Mouse (Mus musculus): ENCODE measurements around the gene Tbc1d10b. TPM values are rescaled to one million over a fixed set of nuclear protein-coding genes. Genes with fewer than 3 reads are reported as not detected.

Tbc1d10b gene
- polyA plus RNA-seq, 1 experiment from 2014 or later, result 31.0 TPM

DNA sequence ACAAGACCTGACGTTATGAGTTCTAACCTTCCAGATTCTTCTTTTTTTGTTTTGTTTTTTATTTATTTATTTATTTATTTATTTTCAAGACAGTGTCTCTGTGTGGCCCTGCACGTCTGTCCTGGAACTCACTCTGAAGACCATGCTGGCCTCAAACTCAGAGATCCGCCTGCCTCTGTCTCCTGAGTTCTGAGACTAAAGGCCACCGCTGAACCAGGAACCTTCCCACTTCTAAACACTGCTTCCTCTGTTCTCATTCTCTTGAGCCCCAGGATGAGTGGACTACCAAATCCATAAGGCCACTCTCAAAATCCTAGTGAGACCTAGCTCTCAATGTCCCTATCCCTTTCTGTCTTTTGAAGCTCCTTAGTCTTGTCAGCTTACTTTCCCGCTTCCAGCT lies 1.6 kb upstream of the Tbc1d10b start:
- Histone ChIP-seq H3K4me1 (replicated peaks; ENCODE audit: control insufficient read depth, insufficient read depth, low read length) (peaks cover 30% of the 10 kb centered on the region), H3K4me3 (replicated peaks; ENCODE audit: low read length) (no peak overlapping the region), H3K9me3 (ENCODE audit: control insufficient read depth, low read length) (no peaks in the 10 kb centered on the region), H3K9ac (replicated peaks; ENCODE audit: low read depth, low read length) (no peak overlapping the region), H3K27me3 (replicated peaks; ENCODE audit: control insufficient read depth, insufficient read depth, low read length) (no peaks in the 10 kb centered on the region), H3K36me3 (ENCODE audit: control insufficient read depth, insufficient read depth) (no peaks in the 10 kb centered on the region), H3K27ac (ENCODE audit: low read length) (no peak overlapping the region), H3K4me2 (ENCODE audit: low read length) (peak overlapping the region; percentile 76; the same call in 1 of the 2 replicates)
- 72% methylated on average over 5 of the region's 5 CpGs for WGBS
- ATAC-seq, result no peak

DNA sequence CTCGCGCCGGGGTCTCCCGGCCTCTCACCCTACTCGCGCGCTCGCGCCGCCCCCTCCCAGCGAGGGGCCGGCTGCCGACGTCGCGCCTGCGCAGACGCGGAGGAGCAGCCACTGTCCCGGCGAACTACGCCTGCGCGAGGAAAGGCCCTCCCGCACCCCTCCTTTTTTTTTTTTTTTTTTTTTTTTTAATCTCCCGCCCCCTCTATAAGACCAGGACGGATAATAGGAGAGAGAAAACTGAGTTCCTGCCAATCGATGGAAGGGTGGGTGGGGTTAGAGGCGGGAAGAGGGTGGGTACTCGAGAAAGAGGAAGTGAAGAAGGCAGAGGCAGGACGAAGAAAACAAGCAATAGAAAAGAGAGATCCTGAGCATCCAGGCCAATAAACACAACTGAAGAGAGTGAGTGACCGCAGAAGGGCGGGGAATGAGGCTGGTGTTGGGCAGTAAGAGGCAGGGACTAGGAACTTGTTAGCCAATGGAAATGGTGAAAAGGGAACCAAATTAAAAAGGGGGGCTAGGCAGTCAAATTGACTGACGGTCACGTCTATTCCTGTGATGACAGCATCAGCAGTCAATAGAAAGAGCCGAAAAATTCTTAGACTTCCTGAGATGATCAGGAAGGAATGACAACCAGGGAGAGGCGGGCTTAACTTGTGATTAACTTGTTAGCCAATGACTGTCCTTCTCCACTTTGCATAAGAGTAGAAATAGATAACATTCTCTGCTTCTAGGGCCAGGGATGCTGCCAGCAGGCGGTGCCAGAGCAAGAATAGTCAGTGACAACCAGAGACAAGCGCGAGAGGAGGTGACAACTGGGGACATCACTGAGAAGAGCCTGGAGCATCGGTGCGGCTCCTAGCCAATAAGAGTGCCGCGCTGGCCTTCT lies 528 bp upstream of the Tbc1d10b start, which contains the start of gene Mylpf:
TSS of gene Mylpf (plus strand) at position 338 of the 886 bp plus-strand sequence.
- H3K9ac ChIP-seq (replicated peaks; ENCODE audit: low read depth, low read length), result peak within 1 kb of the TSS; percentile 92
- peak within 1 kb of the TSS; percentile 89 for H3K27ac ChIP-seq (ENCODE audit: low read length)
- no peaks in the 10 kb centered on the region for H3K36me3 ChIP-seq (ENCODE audit: control insufficient read depth, insufficient read depth)
- ATAC-seq, result peak; percentile 96
- H3K27me3 ChIP-seq (replicated peaks; ENCODE audit: control insufficient read depth, insufficient read depth, low read length), result no peaks in the 10 kb centered on the region
- H3K4me1 ChIP-seq (replicated peaks; ENCODE audit: control insufficient read depth, insufficient read depth, low read length), result peaks cover 30% of the 10 kb centered on the region
- peak within 1 kb of the TSS; percentile 94 for H3K4me3 ChIP-seq (replicated peaks; ENCODE audit: low read length)
- under 1% methylated on average over 44 of the region's 44 CpGs for WGBS
- H3K4me2 ChIP-seq (ENCODE audit: low read length), result peak within 1 kb of the TSS; percentile 99
- no peaks in the 10 kb centered on the region for H3K9me3 ChIP-seq (ENCODE audit: control insufficient read depth, low read length)

DNA sequence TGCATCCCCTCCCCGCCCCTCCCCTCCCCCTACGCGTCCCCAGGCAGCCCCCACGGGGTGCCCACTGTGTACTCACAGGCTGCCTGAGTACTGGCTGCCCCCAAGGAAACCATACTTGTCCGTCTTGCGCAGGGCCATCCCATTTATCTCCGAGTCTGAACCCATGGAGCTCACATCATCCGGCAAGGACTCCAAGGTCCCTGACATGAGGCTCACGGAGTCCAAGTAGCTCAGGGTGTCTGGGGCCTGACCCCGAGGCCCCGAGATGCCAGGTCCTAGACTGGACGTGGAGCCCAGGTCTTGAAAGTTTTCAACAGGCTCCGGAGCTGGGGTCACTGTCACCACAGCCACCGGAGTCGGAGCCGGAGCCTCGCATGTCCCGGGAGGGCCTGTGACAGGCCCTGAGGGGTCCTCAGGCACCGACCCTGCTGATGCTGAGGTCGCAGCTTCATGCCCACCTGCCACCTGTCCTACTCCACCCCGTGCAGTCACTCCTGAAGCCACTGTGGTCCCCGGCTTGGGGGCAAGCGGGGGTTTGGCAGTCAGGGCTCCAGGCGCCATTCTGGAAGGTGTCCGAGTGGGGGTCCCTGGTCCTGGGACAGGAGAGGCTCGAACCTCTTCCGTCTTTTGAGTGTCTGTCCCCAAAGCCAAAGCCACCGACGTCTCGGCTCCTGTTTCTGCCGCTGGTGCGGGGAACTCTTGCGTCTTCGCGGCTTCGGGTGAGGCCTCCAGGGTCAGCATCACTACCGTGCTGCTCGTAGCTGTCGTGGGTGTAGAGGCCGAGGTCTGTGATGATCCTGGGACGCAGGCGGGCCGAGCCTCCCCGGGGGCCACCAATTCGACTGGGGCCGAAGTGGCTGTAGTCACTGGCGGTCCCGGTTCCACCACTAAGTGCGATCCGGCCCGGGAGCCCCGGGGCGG lies 634 bp downstream of the Tbc1d10b start:
- H3K36me3 ChIP-seq (ENCODE audit: control insufficient read depth, insufficient read depth), result peaks cover 5% of the 10 kb centered on the region; the same call in 1 of the 2 replicates
- no peak for ATAC-seq
- WGBS, result under 1% methylated on average over 51 of the region's 53 CpGs
- H3K4me1 ChIP-seq (replicated peaks; ENCODE audit: control insufficient read depth, insufficient read depth, low read length), result peaks cover 30% of the 10 kb centered on the region
- H3K9ac ChIP-seq (replicated peaks; ENCODE audit: low read depth, low read length), result peak overlapping the region; percentile 92
- no peaks in the 10 kb centered on the region for H3K27me3 ChIP-seq (replicated peaks; ENCODE audit: control insufficient read depth, insufficient read depth, low read length)
- peak overlapping the region; percentile 94 for H3K4me3 ChIP-seq (replicated peaks; ENCODE audit: low read length)
- peak overlapping the region; percentile 67 for H3K27ac ChIP-seq (ENCODE audit: low read length)
- H3K4me2 ChIP-seq (ENCODE audit: low read length), result peak overlapping the region; percentile 99
- H3K9me3 ChIP-seq (ENCODE audit: control insufficient read depth, low read length), result no peaks in the 10 kb centered on the region

DNA sequence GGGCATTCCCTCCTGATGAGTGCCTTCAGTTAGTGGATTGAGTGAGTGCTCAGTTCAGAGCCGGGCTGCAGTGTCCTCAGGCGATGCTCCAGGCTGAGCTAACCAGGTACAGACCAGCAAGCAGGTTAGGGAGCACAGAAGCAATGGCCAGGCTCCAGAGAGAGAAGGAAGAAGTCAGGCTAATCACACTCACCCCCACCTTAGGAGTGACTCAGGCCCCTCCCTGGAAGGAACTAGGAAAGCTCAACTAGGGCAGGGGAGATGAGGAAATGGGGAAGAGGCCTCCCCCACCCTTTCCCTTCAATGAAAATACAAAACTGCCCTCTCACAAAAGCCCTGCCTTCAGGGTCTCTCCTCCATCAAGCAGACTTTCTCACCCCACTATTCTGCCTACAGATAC lies 1.7 kb downstream of the Tbc1d10b start:
- WGBS, result 73% methylated on average over 2 of the region's 2 CpGs
- no peak for ATAC-seq

GRCm38 (mm10) chr7:127196484-127196883 lies 11.8 kb downstream of the Tbc1d10b start:
- peak overlapping the region; percentile 70 for H3K4me3 ChIP-seq (replicated peaks; ENCODE audit: low read length)
- H3K9me3 ChIP-seq (ENCODE audit: control insufficient read depth, low read length), result no peaks in the 10 kb centered on the region
- no peak; the same call in 1 of the 2 replicates for ATAC-seq
- H3K27ac ChIP-seq (ENCODE audit: low read length), result peak overlapping the region; percentile 87
- H3K9ac ChIP-seq (replicated peaks; ENCODE audit: low read depth, low read length), result peak overlapping the region; percentile 74
- peak overlapping the region; percentile 89 for H3K4me2 ChIP-seq (ENCODE audit: low read length)
- H3K4me1 ChIP-seq (replicated peaks; ENCODE audit: control insufficient read depth, insufficient read depth, low read length), result peaks cover 21% of the 10 kb centered on the region
- peaks cover 56% of the 10 kb centered on the region for H3K36me3 ChIP-seq (ENCODE audit: control insufficient read depth, insufficient read depth)
- 58% methylated on average over 11 of the region's 11 CpGs for WGBS
- no peaks in the 10 kb centered on the region for H3K27me3 ChIP-seq (replicated peaks; ENCODE audit: control insufficient read depth, insufficient read depth, low read length)

More for the DNA sequence above, 1.7 kb downstream of the Tbc1d10b start:
- Histone ChIP-seq H3K9ac (replicated peaks; ENCODE audit: low read depth, low read length) (peak overlapping the region; percentile 92), H3K9me3 (ENCODE audit: control insufficient read depth, low read length) (no peaks in the 10 kb centered on the region), H3K27ac (ENCODE audit: low read length) (no peak overlapping the region), H3K27me3 (replicated peaks; ENCODE audit: control insufficient read depth, insufficient read depth, low read length) (no peaks in the 10 kb centered on the region), H3K4me1 (replicated peaks; ENCODE audit: control insufficient read depth, insufficient read depth, low read length) (peaks cover 30% of the 10 kb centered on the region), H3K36me3 (ENCODE audit: control insufficient read depth, insufficient read depth) (peaks cover 9% of the 10 kb centered on the region; the same call in 1 of the 2 replicates), H3K4me2 (ENCODE audit: low read length) (peak overlapping the region; percentile 99), H3K4me3 (replicated peaks; ENCODE audit: low read length) (peak overlapping the region; percentile 94)

GRCm38 (mm10) chr7:127195544-127196295 lies 12.5 kb downstream of the Tbc1d10b start, which contains the start of gene Cd2bp2:
Gene Cd2bp2, minus strand, starts transcription at chr7:127196050.
- Histone ChIP-seq H3K36me3 (ENCODE audit: control insufficient read depth, insufficient read depth) (peaks cover 54% of the 10 kb centered on the region), H3K27me3 (replicated peaks; ENCODE audit: control insufficient read depth, insufficient read depth, low read length) (no peaks in the 10 kb centered on the region), H3K4me2 (ENCODE audit: low read length) (peak within 1 kb of the TSS; percentile 96), H3K4me1 (replicated peaks; ENCODE audit: control insufficient read depth, insufficient read depth, low read length) (peaks cover 21% of the 10 kb centered on the region), H3K9ac (replicated peaks; ENCODE audit: low read depth, low read length) (peak within 1 kb of the TSS; percentile 74), H3K9me3 (ENCODE audit: control insufficient read depth, low read length) (no peaks in the 10 kb centered on the region), H3K4me3 (replicated peaks; ENCODE audit: low read length) (peak within 1 kb of the TSS; percentile 70), H3K27ac (ENCODE audit: low read length) (peak within 1 kb of the TSS; percentile 87)
- peak; percentile 98 for ATAC-seq
- WGBS, result under 1% methylated on average over 51 of the region's 51 CpGs

DNA sequence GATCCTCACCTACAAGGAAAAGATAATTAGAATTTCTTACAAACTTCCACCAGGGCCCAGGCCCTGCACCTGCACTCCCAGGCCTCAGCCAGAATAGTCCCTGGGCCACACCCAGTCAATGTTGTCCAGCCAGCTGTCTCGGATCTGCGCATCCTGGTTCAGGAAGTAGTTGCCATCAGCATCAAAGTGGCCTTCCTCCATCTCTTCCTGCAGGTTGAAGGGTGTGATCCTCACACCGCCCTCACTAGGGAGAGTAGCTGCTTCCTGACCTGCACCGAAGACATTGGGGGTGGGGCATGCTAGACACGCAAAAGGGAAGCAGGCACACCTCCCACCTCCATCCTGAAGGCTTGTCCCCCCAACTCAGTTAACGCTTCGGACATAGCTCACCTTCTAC lies 13.6 kb downstream of the Tbc1d10b start:
- Histone ChIP-seq H3K27ac (ENCODE audit: low read length) (no peak overlapping the region), H3K4me1 (replicated peaks; ENCODE audit: control insufficient read depth, insufficient read depth, low read length) (peaks cover 21% of the 10 kb centered on the region), H3K9ac (replicated peaks; ENCODE audit: low read depth, low read length) (peak overlapping the region; percentile 71), H3K4me3 (replicated peaks; ENCODE audit: low read length) (peak overlapping the region; percentile 70), H3K27me3 (replicated peaks; ENCODE audit: control insufficient read depth, insufficient read depth, low read length) (no peaks in the 10 kb centered on the region), H3K36me3 (ENCODE audit: control insufficient read depth, insufficient read depth) (peaks cover 45% of the 10 kb centered on the region), H3K9me3 (ENCODE audit: control insufficient read depth, low read length) (no peaks in the 10 kb centered on the region), H3K4me2 (ENCODE audit: low read length) (peak overlapping the region; percentile 96)
- WGBS, result 85% methylated on average over 7 of the region's 7 CpGs
- ATAC-seq, result no peak

DNA sequence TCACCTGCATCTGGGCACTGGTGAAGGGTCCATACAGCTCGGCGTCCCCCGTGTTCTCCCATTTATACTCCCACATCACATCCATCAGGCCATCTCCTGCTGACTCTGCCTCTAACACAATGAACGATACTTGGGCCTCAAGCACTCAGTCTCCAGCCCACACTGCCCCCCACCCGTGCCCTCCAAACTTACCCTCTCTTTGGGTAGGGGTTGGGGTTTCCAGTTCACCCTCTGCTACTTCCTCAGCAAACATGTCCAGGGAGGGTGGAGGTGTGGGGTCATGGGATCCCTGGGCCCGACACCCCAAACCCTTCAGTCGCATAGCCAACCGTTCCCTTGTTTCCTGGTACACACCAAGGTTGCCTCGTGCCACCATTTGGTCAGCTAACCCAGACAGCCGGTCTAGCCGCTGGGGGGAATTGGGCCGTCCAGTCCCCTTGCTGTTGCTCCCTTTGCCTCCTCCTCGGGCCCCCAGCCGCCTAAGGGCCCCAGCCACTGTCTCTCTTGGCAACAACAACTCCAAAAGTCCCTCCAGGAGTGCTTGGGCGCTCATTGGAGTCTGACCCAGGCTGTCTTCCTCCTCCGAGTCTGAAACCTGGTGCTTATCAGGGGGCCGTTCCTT lies 14.1 kb downstream of the Tbc1d10b start:
- Histone ChIP-seq H3K9ac (replicated peaks; ENCODE audit: low read depth, low read length) (no peak overlapping the region), H3K4me2 (ENCODE audit: low read length) (no peak overlapping the region), H3K36me3 (ENCODE audit: control insufficient read depth, insufficient read depth) (peaks cover 40% of the 10 kb centered on the region), H3K27me3 (replicated peaks; ENCODE audit: control insufficient read depth, insufficient read depth, low read length) (no peaks in the 10 kb centered on the region), H3K4me3 (replicated peaks; ENCODE audit: low read length) (no peak overlapping the region), H3K27ac (ENCODE audit: low read length) (no peak overlapping the region), H3K9me3 (ENCODE audit: control insufficient read depth, low read length) (no peaks in the 10 kb centered on the region), H3K4me1 (replicated peaks; ENCODE audit: control insufficient read depth, insufficient read depth, low read length) (peaks cover 21% of the 10 kb centered on the region)
- ATAC-seq, result no peak
- WGBS, result 95% methylated on average over 17 of the region's 17 CpGs

Measured in forebrain, embryonic 16.5 days (tissue).